Mouse (Mus musculus) frontal cortex, postnatal 36 days (tissue): ENCODE measurements around the gene Gm49387.
A peak's percentile ranks its signal among the peaks of the same experiment; 100 is the strongest.
"Not testable (repeated sequence)": the region's sequence is repeated elsewhere in the genome, so short reads cannot be mapped to it uniquely, and the experiment has no call there.

ENCODE experiments used
- DNase-seq, 2 experiments: peaks; one replicate each; pipeline ENCODE4 v3.0.0; 2022; ENCODE audit warnings: low spot score in 2 of 2

Gm49387 gene

DNA sequence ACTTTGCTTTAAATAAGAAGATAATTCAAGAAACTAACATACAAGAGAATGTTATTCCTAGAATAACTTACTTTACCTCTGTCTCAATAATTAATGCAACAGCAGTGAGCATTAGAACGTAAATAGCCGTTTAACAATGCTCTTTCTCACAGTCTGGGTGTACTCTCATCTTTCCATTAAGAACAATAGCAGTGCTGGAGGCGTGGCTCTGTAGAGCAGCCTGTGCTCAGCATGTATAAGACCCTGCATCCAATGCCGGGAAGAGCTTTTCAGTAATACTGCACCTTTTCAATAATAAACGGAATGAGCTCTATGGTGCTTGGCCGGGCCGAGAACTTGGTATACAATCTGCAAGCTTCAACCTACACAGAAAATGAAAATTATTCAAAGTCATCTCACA lies 10.0 kb downstream of the Gm49387 start:
- DNase-seq: no peak

DNA sequence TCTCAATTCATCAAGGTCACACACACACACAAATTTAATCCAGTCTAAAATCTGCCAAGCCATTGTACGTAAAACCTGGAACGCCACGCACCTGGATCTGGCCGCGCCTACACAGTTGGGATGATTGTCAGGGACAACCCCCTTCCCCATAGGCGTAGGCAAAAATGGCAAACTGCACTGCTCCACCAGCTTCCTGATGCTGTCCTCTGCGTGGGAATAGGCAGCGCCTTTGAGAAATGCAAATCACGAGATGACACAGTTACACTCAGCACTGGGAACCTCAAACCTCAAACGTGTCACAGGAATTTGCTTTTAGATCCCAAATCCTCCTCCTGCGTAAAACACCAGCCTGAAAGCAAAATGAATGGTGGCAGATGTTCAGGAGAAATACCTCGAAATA lies 17.9 kb downstream of the Gm49387 start:
- peak; percentile 53 to 73 for DNase-seq

- no peak for DNase-seq
Measured at GRCm38 (mm10) chr14:31620591-31621223, 20.0 kb downstream of the Gm49387 start.

- DNase-seq: no peak
Measured at GRCm38 (mm10) chr14:31617997-31618396, 22.7 kb downstream of the Gm49387 start.

DNA sequence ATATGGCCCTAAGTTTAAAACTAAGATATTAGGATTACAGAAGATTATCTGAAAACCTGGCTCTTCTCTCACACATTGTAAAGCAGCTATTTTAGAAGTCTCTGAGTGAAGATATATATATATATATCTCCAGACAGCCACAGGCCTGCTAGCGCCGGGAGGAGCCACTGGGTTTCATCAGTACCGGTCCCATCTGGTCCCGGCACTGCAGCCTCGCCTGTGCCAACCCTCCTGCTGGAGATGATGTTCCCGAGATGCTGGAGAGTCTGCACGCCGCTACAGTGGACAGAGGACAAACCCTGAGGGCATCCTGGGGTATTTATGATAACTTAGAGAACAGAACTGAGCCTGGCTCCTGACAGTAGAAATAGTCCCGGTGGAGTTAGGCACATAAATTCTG lies 23.5 kb downstream of the Gm49387 start:
- peak in 1 of 2 experiments; percentile 50 for DNase-seq

DNA sequence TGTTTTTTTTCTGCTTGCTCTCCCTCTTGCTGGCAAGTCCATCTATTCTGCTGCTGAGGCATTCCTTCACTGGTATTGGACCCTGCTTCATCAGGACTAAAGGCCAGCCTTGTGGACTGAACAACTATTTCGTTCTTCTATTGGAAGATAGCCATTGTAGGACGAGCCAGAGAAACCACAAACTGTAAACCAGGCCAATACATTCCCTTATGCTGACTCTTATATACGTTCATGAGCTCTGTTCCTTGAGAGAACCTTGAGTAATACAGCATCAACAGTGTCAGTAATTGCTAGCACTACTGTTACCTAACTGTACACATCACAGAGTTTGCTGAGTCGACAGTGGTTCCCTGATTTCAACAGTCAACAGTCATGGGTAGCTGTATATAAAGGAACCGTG lies 27.0 kb downstream of the Gm49387 start:
- DNase-seq: no peak

- no peak for DNase-seq
Measured at GRCm38 (mm10) chr14:31611986-31612385, 28.7 kb downstream of the Gm49387 start.

GRCm38 (mm10) chr14:31605514-31605913 lies 35.2 kb downstream of the Gm49387 start:
- no peak for DNase-seq

DNA sequence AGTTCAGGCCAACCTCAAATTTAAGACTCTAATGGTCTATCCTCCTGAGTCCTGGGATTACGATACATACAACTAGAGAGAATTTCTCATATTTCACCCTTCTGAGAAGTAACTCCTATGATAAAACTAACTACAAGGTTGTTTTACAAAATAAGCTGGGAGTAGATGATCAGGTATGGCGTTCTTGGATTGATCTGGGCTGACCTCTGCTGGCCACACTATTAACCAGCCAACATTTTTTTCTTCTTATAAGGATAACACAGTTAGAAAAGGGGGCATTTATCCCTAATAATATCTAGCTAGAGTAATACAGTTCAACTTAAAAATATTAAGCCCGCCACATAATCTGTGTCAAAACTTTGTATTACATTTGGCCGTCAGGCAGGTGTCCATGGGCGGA lies 35.8 kb downstream of the Gm49387 start:
- DNase-seq: peak in 1 of 2 experiments; percentile 13

- DNase-seq: not testable (repeated sequence)
Measured at GRCm38 (mm10) chr14:31602616-31602979, 38.1 kb downstream of the Gm49387 start.

DNA sequence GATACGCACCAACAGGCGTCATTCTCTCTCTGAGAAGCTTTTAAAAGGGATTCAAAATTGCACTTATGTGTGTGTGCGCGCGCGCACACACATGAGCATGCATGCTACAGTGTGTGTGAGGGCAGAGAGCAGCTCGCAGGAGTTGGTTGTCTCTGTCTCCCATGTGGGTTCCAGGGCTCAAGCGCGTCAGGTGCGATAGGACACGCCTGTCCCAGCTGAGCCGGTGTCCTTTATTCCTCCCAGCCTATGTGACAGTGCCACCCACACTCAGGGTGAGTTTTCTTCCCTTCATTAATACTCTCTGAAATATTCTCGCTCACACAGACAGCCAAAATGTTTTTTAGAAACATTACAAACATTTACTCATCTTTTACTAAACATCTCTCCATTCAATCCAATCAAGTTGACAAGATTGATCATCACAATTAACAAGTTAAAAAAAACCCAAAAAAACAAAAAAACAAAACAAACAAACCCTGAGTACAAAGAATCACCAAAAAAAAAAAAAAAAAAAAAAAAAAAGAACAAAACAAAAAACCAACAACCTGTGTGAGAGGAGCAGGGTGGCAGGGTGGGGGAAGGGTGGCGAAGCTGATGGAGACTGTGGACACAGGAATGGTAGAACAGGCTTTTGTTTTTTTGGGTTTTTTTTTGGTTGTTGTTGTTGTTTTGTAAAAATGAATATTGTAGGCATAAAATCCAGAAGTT lies 38.6 kb downstream of the Gm49387 start:
- DNase-seq: no peak

DNA sequence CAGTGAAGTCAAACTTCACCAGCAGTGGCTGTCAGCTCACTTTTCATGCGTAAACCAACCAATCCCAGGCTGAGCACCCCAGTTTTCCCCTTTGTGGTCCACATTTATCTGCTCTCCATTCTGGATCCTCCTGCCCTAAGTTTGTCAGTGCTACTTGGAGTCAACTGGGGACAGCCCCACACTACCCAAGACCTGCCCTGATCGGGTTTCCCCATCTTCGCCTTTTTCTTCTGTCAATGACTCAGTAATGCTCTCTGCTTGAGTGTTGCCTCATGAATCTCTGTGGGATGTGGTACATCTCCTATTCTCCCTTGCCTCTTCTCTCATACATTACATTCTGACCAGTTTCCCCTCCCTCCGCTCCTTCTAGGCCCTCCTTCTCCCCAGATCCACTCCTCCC lies 43.2 kb downstream of the Gm49387 start:
- DNase-seq: no peak

- no peak for DNase-seq
Measured at GRCm38 (mm10) chr14:31596408-31596807, 44.3 kb downstream of the Gm49387 start.

DNA sequence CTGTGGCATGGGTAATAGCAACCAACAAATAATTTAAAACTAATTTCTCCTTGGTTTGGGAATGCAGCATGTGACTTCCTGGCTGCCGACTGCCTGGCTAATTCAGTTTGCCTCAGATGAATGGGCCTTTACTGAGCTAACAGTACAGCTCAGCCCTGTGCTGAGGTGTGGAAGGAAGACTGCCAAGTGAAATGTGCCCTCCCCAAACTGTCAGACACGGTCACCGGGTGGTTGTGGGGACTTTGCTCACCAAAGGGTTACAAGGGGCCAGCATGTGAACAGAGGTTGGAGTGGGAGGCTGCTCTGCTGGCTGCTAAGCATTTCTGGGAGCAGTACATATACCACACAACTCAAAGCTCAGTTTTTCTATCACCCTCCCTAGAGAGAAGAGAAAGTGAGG lies 46.0 kb downstream of the Gm49387 start:
- DNase-seq: no peak

DNA sequence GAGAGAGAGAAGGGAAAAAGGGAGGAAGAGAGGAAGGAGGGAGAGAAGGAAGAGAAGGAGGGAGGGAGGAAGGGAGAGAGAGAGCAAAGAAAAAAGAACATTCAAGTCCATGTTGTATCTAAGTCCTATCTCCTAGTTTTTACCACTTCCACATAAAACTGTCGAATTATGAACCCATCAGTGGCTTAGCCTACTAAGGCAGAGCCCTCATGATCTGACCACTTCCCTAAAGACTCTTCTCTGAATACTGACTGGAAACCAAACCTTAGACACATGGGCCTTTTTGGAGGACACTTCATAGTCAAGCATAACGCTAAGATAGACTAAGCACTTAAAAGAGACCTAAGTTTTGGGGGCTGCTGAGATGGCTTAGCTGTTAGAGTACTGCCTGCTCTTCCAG lies 47.6 kb downstream of the Gm49387 start:
- DNase-seq: no peak

GRCm38 (mm10) chr14:31591243-31591642 lies 49.4 kb downstream of the Gm49387 start, which contains the start of gene Colq:
Gene Colq (minus strand): TSS chr14:31591343.
- DNase-seq: no peak

- DNase-seq: no peak
Measured at GRCm38 (mm10) chr14:31586451-31586850, 54.2 kb downstream of the Gm49387 start.

DNA sequence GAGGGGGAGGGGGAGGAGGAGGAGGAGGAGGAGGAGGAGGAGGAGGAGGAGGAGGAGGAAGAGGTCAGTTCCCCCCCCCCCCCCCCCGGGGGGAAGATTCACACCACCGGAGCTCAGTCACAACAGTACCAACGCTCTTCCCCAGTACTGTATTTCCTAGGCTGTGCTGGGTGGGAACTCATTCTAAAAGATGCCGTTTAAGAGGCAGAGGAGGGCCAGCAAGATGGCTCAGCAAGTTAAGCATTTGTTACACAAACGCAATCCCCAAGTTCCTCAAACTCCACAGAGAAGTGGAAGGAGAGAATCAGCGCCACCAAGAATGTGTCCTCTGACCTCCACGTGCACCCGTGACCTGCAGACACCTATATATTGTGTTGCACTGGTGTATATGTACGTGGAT lies 57.6 kb downstream of the Gm49387 start:
- DNase-seq: no peak

DNA sequence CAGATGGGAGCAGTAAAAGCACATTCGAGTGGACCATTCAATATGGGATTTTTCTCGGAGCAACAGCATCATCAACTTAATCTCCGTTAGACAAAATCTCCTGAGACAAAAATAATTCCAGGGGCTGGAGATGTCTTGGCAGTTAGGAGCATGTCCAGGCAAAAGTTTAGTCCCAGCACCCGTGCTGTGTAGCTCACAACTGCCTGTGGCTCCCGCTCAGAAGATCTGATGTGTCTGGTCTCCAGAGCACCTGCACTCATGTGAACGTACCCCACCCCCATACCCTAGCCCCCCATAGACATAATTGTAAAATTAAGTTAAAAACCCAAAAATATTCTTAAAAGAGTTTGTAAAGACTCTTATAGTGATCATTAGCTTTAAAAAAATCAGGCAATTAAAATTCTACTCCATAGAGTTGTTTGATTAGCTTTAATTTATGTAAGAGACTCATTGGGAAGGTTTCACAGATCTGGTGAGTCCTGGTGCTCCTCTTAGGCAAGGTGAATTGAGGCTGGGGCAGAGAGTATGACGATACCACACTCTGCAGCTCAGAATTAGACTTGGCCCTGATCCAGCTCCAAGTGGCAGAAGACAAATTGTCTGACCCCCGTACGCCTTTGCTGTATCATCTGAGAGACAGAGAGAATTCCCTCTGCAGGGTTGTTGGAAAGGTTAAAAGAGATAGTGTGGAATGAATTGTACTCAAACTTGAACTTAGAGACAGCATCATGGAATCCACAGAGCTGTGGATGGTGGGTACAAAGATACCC lies 62.5 kb downstream of the Gm49387 start:
- no peak for DNase-seq

DNA sequence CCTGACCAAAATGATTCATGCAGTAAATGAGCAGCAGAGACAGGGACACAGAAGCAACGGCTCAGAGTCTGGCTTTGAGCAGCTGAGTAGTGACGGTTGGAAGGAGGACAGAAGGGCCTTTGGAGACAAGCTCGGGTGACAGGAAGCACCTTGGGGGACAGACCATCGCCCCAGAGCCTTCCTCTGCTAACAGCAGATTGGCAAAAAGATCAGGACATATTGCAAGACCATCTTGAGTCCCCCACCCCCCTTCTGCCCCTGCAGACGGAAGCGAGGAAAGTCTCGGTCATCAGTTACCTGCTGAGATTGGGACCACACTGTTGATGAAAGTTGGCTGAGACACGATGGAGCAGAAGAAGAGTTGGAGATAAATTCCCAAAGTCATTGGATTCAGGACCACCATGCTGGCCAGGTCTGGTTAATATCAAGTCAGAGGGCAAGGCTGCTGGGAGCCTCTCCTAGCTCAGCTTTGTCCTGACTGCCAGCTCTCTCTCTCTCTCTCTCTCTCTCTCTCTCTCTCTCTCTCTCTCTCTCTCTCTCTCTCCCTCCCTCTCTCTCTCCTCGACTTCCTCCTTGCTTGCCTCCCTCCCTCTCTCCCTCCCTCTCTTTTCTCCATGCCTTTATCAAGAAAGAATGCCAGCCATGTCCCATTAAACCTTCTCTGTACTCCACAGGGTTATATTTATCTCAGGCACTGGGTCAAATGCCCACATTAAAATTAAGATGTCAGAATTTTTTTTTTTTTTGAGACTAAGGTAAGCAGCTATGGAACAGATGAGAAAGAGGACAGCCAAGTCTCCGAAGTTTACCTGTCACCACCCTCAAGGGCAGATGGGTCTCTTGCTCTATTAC lies 63.6 kb downstream of the Gm49387 start:
- no peak for DNase-seq

DNA sequence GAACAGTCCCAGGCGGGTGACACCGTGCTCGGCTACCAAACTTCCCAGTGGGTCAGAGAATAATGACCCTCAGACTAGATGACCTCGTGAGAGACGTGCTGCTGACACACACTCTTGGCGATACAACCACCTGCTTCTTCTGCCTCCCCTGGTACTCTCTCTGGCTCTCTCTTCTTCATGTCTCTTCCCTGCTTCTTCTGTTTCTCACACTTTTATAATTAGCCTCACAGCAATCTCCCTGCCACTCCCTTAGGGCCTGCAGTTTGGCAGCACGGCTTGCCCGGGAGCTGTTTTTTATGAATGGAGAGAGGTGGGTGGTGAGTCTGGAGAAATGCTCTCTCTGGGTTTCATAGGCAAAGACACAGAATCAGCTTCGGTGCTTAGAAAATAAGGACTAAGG lies 64.8 kb downstream of the Gm49387 start:
- DNase-seq: peak; percentile 54 to 64
